Mouse (Mus musculus) mammary gland, adult 2 months (tissue): ENCODE measurements around the gene Bicd1. TPM values are rescaled to one million over a fixed set of nuclear protein-coding genes. Genes with fewer than 3 reads are reported as not detected.

Experiments used
- polyA plus RNA-seq: library from polyadenylated mRNA; depleted of rRNA; stranded (reverse); fragments of >200 nt; gene quantifications from 2 replicates; pipeline ENCODE4 v1.2.3, GENCODE M21; 2012; ENCODE audit warnings: low replicate concordance; rRNA removed

Bicd1 gene
- polyA plus RNA-seq = 0.44 and 0.96 TPM in 2 replicates

GRCm38 (mm10) chr6:149408833-149409332 lies at the start of gene Bicd1:
Gene Bicd1, plus strand, starts transcription at chr6:149408886.

Other genes with a start within 250 kb of the Bicd1 start
- gene Amn1, start 220.2 kb upstream of the Bicd1 start, polyA plus RNA-seq = 7.1 and 15.0 TPM in 2 replicates
- 11.6 and 14.0 TPM in 2 replicates for gene Resf1, start 99.5 kb upstream of the Bicd1 start, polyA plus RNA-seq